Mouse (Mus musculus) brain, embryonic 14.5 days (tissue): ENCODE results near the gene Wfdc5. TPM values are rescaled to one million over a fixed set of nuclear protein-coding genes. Genes with fewer than 3 reads are reported as not detected.

ENCODE experiments used
- DNase-seq: peaks from one replicate; pipeline ENCODE4 v3.0.0-alpha.2; 2011; ENCODE audit warnings: low read depth
- CTCF ChIP-seq: fragments of 200-500 bp; IDR thresholded peaks from 2 replicates; pipeline ENCODE4 v1.5.1; 2012; ENCODE audit warnings: inconsistent platforms, mild to moderate bottlenecking, moderate library complexity, borderline replicate concordance; ENCODE audit not compliant: insufficient read depth, insufficient read length; ENCODE audit errors: extremely low read depth
- POLR2A ChIP-seq: fragments of 200-500 bp; IDR thresholded peaks from 2 replicates; pipeline ENCODE4 v1.6.1; 2012; ENCODE audit warnings: mild to moderate bottlenecking, inconsistent platforms, borderline replicate concordance; ENCODE audit not compliant: poor library complexity, insufficient read depth, insufficient read length, severe bottlenecking; ENCODE audit errors: extremely low read depth
- polyA plus RNA-seq: library from polyadenylated mRNA; depleted of rRNA; stranded (reverse); fragments of >200 nt; gene quantifications from 2 replicates; pipeline ENCODE4 v1.2.3, GENCODE M21; 2012; rRNA removed

The Wfdc5 gene
- polyA plus RNA-seq, 1 experiment: not detected

GRCm38 (mm10) chr2:164135367-164135766 is 47.2 kb downstream of the Wfdc5 start:
- no peak for DNase-seq
- TF ChIP-seq POLR2A (no peak), CTCF (no peak)

- TF ChIP-seq CTCF (peak; percentile 65; the same call in 1 of the 2 replicates), POLR2A (no peak)
- DNase-seq: peak; percentile 67
Observed at GRCm38 (mm10) chr2:164134563-164134962, 48.0 kb downstream of the Wfdc5 start.

GRCm38 (mm10) chr2:164131586-164131985 is 51.0 kb downstream of the Wfdc5 start:
- no peak for TF ChIP-seq POLR2A
- no peak for DNase-seq

GRCm38 (mm10) chr2:164128576-164129411 is 53.7 kb downstream of the Wfdc5 start:
- no peak for DNase-seq
- TF ChIP-seq CTCF (no peak), POLR2A (no peak)

- no peak for DNase-seq
- TF ChIP-seq CTCF: no peak
- no peak for TF ChIP-seq POLR2A
Observed at GRCm38 (mm10) chr2:164127297-164127696, 55.2 kb downstream of the Wfdc5 start.

GRCm38 (mm10) chr2:164126533-164126955 is 56.0 kb downstream of the Wfdc5 start:
- DNase-seq: peak; percentile 52
- TF ChIP-seq POLR2A (no peak), CTCF (peak; percentile 36; the same call in 1 of the 2 replicates)

Other genes starting within 250 kb of the Wfdc5 start
- 139 and 214 TPM in 2 replicates for gene Ywhab, start 187.8 kb downstream of the Wfdc5 start, polyA plus RNA-seq
- 2.7 and 2.8 TPM in 2 replicates for gene Pabpc1l, start 157.3 kb downstream of the Wfdc5 start, polyA plus RNA-seq
- 21.7 and 24.8 TPM in 2 replicates for gene Stk4, start 112.4 kb downstream of the Wfdc5 start, polyA plus RNA-seq
- 30.8 and 36.0 TPM in 2 replicates for gene Tomm34, start 111.6 kb downstream of the Wfdc5 start, polyA plus RNA-seq
- 0.83 and 1.5 TPM in 2 replicates for gene Kcns1, start 11.6 kb downstream of the Wfdc5 start, polyA plus RNA-seq
- gene Wfdc12, start 7.9 kb upstream of the Wfdc5 start, polyA plus RNA-seq: not detected in 2 replicates
- gene Wfdc15a, start 17.4 kb upstream of the Wfdc5 start, polyA plus RNA-seq: not detected in 2 replicates
- gene Wfdc15b, start 38.9 kb upstream of the Wfdc5 start, polyA plus RNA-seq: not detected in 2 replicates
- gene Svs2, start 55.7 kb upstream of the Wfdc5 start, polyA plus RNA-seq: not detected in 2 replicates
- not detected in 2 replicates for gene Svs3b, start 73.9 kb upstream of the Wfdc5 start, polyA plus RNA-seq
- not detected in 2 replicates for gene Svs4, start 95.7 kb upstream of the Wfdc5 start, polyA plus RNA-seq
- not detected in 2 replicates for gene Svs3a, start 106.5 kb upstream of the Wfdc5 start, polyA plus RNA-seq
- not detected in 2 replicates for gene Svs6, start 134.0 kb upstream of the Wfdc5 start, polyA plus RNA-seq
- not detected in 2 replicates for gene Svs5, start 150.0 kb upstream of the Wfdc5 start, polyA plus RNA-seq
- gene Slpi, start 206.4 kb upstream of the Wfdc5 start, polyA plus RNA-seq: 0.22 TPM in 1 of 2 replicates, not detected in the other
- 0.04 and 0.10 TPM in 2 replicates for gene Rbpjl, start 220.4 kb upstream of the Wfdc5 start, polyA plus RNA-seq
- gene Matn4, start 222.4 kb upstream of the Wfdc5 start, polyA plus RNA-seq: 1.8 and 2.5 TPM in 2 replicates